Mouse (Mus musculus) erythroblast, embryonic 14.5 days (primary cell): ENCODE results near the gene Tctn1.

Experiments
- GATA1 ChIP-seq: IDR thresholded peaks from 2 replicates; pipeline ENCODE4 v1.6.1; 2012; ENCODE audit warnings: low read length, inconsistent platforms, mixed read lengths
- TAL1 ChIP-seq: IDR thresholded peaks from 3 replicates; pipeline ENCODE4 v1.6.1; 2012; ENCODE audit warnings: low read length, inconsistent platforms, mixed read lengths

DNA sequence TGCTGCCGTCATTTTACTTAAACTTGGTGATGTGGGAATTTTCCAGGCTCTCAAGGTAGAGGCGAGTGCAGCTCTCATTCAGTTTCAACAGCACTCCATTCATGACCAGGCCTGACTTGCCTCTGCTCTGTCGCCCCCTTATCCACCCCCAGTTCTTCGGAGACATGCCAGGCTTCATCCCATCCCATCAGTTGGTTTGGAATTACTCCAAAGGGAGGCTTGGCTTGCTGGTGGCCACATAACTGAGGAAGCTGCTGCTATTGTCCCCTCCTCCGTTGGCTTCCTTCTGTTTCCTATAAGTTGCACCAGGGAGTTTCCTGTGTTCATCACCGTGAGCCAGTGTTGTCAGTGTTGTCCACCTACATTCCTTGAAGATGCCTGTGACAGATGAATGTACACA lies 40.3 kb upstream of the Tctn1 start:
- TF ChIP-seq TAL1 (no peak), GATA1 (no peak)
